Mouse (Mus musculus) small intestine, adult 2 months (tissue): Measurements from ENCODE around the gene Itm2b.

ENCODE experiments used
- CTCF ChIP-seq: fragments of 200-500 bp; IDR thresholded peaks from 2 replicates; pipeline ENCODE4 v1.5.1; 2012; ENCODE audit warnings: low read depth, mild to moderate bottlenecking, control low read depth, inconsistent platforms, low read length, moderate library complexity, mixed read lengths; ENCODE audit not compliant: insufficient replicate concordance, insufficient read length; ENCODE audit errors: extremely low read depth
- POLR2A ChIP-seq: fragments of 200-500 bp; IDR thresholded peaks from 2 replicates; pipeline ENCODE4 v1.6.1; 2012; ENCODE audit warnings: low read depth, mild to moderate bottlenecking, control low read depth, inconsistent platforms, low read length, moderate library complexity

GRCm38 (mm10) chr14:73324634-73325455, 60.2 kb downstream of the Itm2b start:
- TF ChIP-seq CTCF (no peak), POLR2A (no peak)
